Mouse (Mus musculus) neural tube, embryonic 13.5 days (tissue): ENCODE data around the gene Lum. TPM values are rescaled to one million over a fixed set of nuclear protein-coding genes. Genes with fewer than 3 reads are reported as not detected.
A peak's percentile ranks its signal among the peaks of the same experiment; 100 is the strongest.

Experiments used
- ATAC-seq: fragments of 200-750 bp; cut with Nextera tagmentation; 2 replicates; pipeline ENCODE4 v1.8.0; 2017; ENCODE audit warnings: low read depth, mild to moderate bottlenecking, moderate TSS enrichment, moderate library complexity
- H3K27ac ChIP-seq: fragments of 300-500 bp; sonication (generic); replicated peaks from 2 replicates; pipeline ENCODE4 v1.5.1; 2015; ENCODE audit warnings: moderate library complexity, mild to moderate bottlenecking, inconsistent platforms
- H3K27me3 ChIP-seq: fragments of 300-500 bp; sonication (generic); 2 replicates; pipeline ENCODE4 v1.6.1; 2015; ENCODE audit warnings: mild to moderate bottlenecking, inconsistent platforms
- H3K36me3 ChIP-seq: fragments of 300-500 bp; sonication (generic); 2 replicates; pipeline ENCODE4 v1.6.1; 2015; ENCODE audit warnings: mild to moderate bottlenecking, inconsistent platforms
- H3K4me1 ChIP-seq: fragments of 300-500 bp; sonication (generic); replicated peaks from 2 replicates; pipeline ENCODE4 v1.6.1; 2015; ENCODE audit warnings: inconsistent platforms
- H3K4me2 ChIP-seq: fragments of 300-500 bp; sonication (generic); 2 replicates; pipeline ENCODE4 v1.6.1; 2015; ENCODE audit warnings: inconsistent platforms, mild to moderate bottlenecking, moderate library complexity
- H3K4me3 ChIP-seq: fragments of 300-500 bp; sonication (generic); 2 replicates; pipeline ENCODE4 v1.5.1; 2015; ENCODE audit warnings: mild to moderate bottlenecking, inconsistent platforms
- H3K9ac ChIP-seq: fragments of 300-500 bp; sonication (generic); 2 replicates; pipeline ENCODE4 v1.6.1; 2015; ENCODE audit warnings: moderate library complexity, mild to moderate bottlenecking, inconsistent platforms
- H3K9me3 ChIP-seq: fragments of 300-500 bp; sonication (generic); 2 replicates; pipeline ENCODE4 v1.6.1; 2016; ENCODE audit warnings: inconsistent platforms
- WGBS: fragments of 180-500 bp; shearing (Covaris S2); methylation state at CpG from one replicate; pipeline ENCODE4 v1.1.7; 2015; 5-methylcytosine and 5-hydroxymethylcytosine counted together
- polyA plus RNA-seq: library from polyadenylated mRNA; unstranded; fragments of >200 nt; fragmentation: Nextera tagmentation; extraction: Ambion mirVana; gene quantifications from 2 replicates; pipeline ENCODE4 v1.2.1, GENCODE M21; 2015

Gene Lum
- 53.2 and 57.4 TPM in 2 replicates for polyA plus RNA-seq

- ATAC-seq = no peak
- Histone ChIP-seq H3K9me3 (no peaks in the 10 kb centered on the region), H3K27ac (no peak within 1 kb of the TSS), H3K27me3 (no peaks in the 10 kb centered on the region), H3K4me1 (no peaks in the 10 kb centered on the region), H3K4me2 (peak within 1 kb of the TSS; percentile 11; the same call in 1 of the 2 replicates), H3K9ac (no peak within 1 kb of the TSS), H3K36me3 (no peaks in the 10 kb centered on the region), H3K4me3 (no peak within 1 kb of the TSS)
- WGBS = 53% methylated on average over 10 of the region's 10 CpGs
Observed at GRCm38 (mm10) chr10:97564957-97565856, at the start of gene Lum. Lum (plus strand) TSS chr10:97565128.

GRCm38 (mm10) chr10:97523366-97523765 is 41.6 kb upstream of the Lum start:
- WGBS = 93% methylated on average over 3 of the region's 3 CpGs
- H3K4me2 ChIP-seq = no peak overlapping the region
- ATAC-seq = no peak

GRCm38 (mm10) chr10:97535697-97536096 is 29.2 kb upstream of the Lum start:
- no peak overlapping the region for H3K9ac ChIP-seq
- no peak for ATAC-seq
- no peak overlapping the region for H3K4me2 ChIP-seq
- H3K27ac ChIP-seq = no peak overlapping the region
- H3K4me3 ChIP-seq = no peak overlapping the region
- H3K27me3 ChIP-seq = no peaks in the 10 kb centered on the region
- H3K9me3 ChIP-seq = no peaks in the 10 kb centered on the region
- no peaks in the 10 kb centered on the region for H3K4me1 ChIP-seq
- WGBS = 85% methylated on average over 4 of the region's 4 CpGs
- no peaks in the 10 kb centered on the region for H3K36me3 ChIP-seq

More at GRCm38 (mm10) chr10:97523366-97523765, 41.6 kb upstream of the Lum start:
- Histone ChIP-seq H3K4me3 (no peak overlapping the region), H3K4me1 (no peaks in the 10 kb centered on the region), H3K9ac (no peak overlapping the region), H3K36me3 (no peaks in the 10 kb centered on the region), H3K27me3 (no peaks in the 10 kb centered on the region), H3K9me3 (no peaks in the 10 kb centered on the region), H3K27ac (no peak overlapping the region)

- no peak overlapping the region for H3K4me3 ChIP-seq
- H3K36me3 ChIP-seq = no peaks in the 10 kb centered on the region
- no peak overlapping the region for H3K9ac ChIP-seq
- no peak overlapping the region for H3K27ac ChIP-seq
- 83% methylated on average over 2 of the region's 2 CpGs for WGBS
- H3K9me3 ChIP-seq = no peaks in the 10 kb centered on the region
- no peak for ATAC-seq
- no peaks in the 10 kb centered on the region for H3K27me3 ChIP-seq
- H3K4me2 ChIP-seq = no peak overlapping the region
- no peaks in the 10 kb centered on the region for H3K4me1 ChIP-seq
Observed at GRCm38 (mm10) chr10:97536921-97537320, 28.0 kb upstream of the Lum start.

- no peak for ATAC-seq
- H3K9ac ChIP-seq = no peak overlapping the region
- no peak overlapping the region for H3K4me2 ChIP-seq
- H3K27ac ChIP-seq = no peak overlapping the region
- H3K27me3 ChIP-seq = no peaks in the 10 kb centered on the region
- no peaks in the 10 kb centered on the region for H3K36me3 ChIP-seq
- no peaks in the 10 kb centered on the region for H3K9me3 ChIP-seq
- 95% methylated on average over 4 of the region's 4 CpGs for WGBS
- no peaks in the 10 kb centered on the region for H3K4me1 ChIP-seq
- no peak overlapping the region for H3K4me3 ChIP-seq
Observed at GRCm38 (mm10) chr10:97538202-97538601, 26.7 kb upstream of the Lum start.

GRCm38 (mm10) chr10:97547740-97548139 is 17.2 kb upstream of the Lum start:
- Histone ChIP-seq H3K27me3 (no peaks in the 10 kb centered on the region), H3K4me1 (no peaks in the 10 kb centered on the region), H3K27ac (no peak overlapping the region), H3K9ac (no peak overlapping the region), H3K4me2 (no peak overlapping the region), H3K4me3 (no peak overlapping the region), H3K36me3 (no peaks in the 10 kb centered on the region), H3K9me3 (no peaks in the 10 kb centered on the region)
- ATAC-seq = no peak
- 95% methylated on average over 1 of the region's 1 CpGs for WGBS

GRCm38 (mm10) chr10:97567489-97568135 is 2.7 kb downstream of the Lum start:
- ATAC-seq = no peak
- Histone ChIP-seq H3K4me1 (no peaks in the 10 kb centered on the region), H3K36me3 (no peaks in the 10 kb centered on the region), H3K27ac (no peak overlapping the region), H3K4me3 (no peak overlapping the region), H3K4me2 (no peak overlapping the region), H3K9me3 (no peaks in the 10 kb centered on the region), H3K27me3 (no peaks in the 10 kb centered on the region), H3K9ac (no peak overlapping the region)
- WGBS = 59% methylated on average over 8 of the region's 8 CpGs

- Histone ChIP-seq H3K4me2 (no peak overlapping the region), H3K9me3 (no peaks in the 10 kb centered on the region), H3K4me1 (no peaks in the 10 kb centered on the region), H3K36me3 (no peaks in the 10 kb centered on the region), H3K9ac (no peak overlapping the region), H3K4me3 (no peak overlapping the region), H3K27me3 (no peaks in the 10 kb centered on the region), H3K27ac (no peak overlapping the region)
- whole genome bisulfite sequencing = 79% methylated on average over 4 of the region's 4 CpGs
- ATAC-seq = no peak
Observed at GRCm38 (mm10) chr10:97582543-97583231, 17.8 kb downstream of the Lum start.

GRCm38 (mm10) chr10:97584176-97584575 is 19.2 kb downstream of the Lum start:
- Histone ChIP-seq H3K36me3 (no peaks in the 10 kb centered on the region), H3K9ac (no peak overlapping the region), H3K9me3 (no peaks in the 10 kb centered on the region), H3K27me3 (no peaks in the 10 kb centered on the region), H3K27ac (no peak overlapping the region), H3K4me2 (no peak overlapping the region), H3K4me1 (no peaks in the 10 kb centered on the region), H3K4me3 (no peak overlapping the region)
- 58% methylated on average over 3 of the region's 3 CpGs for WGBS
- no peak for ATAC-seq

- Histone ChIP-seq H3K27me3 (no peaks in the 10 kb centered on the region), H3K9ac (no peak overlapping the region), H3K4me1 (no peaks in the 10 kb centered on the region), H3K27ac (no peak overlapping the region), H3K4me3 (no peak overlapping the region), H3K4me2 (no peak overlapping the region), H3K9me3 (no peaks in the 10 kb centered on the region), H3K36me3 (no peaks in the 10 kb centered on the region)
- ATAC-seq = no peak
- 88% methylated on average over 5 of the region's 5 CpGs for WGBS
Observed at GRCm38 (mm10) chr10:97587159-97587558, 22.2 kb downstream of the Lum start.

GRCm38 (mm10) chr10:97589574-97589973 is 24.6 kb downstream of the Lum start:
- WGBS = 86% methylated on average over 6 of the region's 6 CpGs
- Histone ChIP-seq H3K4me3 (no peak overlapping the region), H3K27ac (no peak overlapping the region), H3K27me3 (no peaks in the 10 kb centered on the region), H3K4me2 (no peak overlapping the region), H3K9me3 (no peaks in the 10 kb centered on the region), H3K4me1 (no peaks in the 10 kb centered on the region), H3K9ac (no peak overlapping the region), H3K36me3 (no peaks in the 10 kb centered on the region)
- ATAC-seq = no peak

- Histone ChIP-seq H3K4me2 (no peak overlapping the region), H3K9me3 (no peaks in the 10 kb centered on the region), H3K4me1 (no peaks in the 10 kb centered on the region), H3K27ac (no peak overlapping the region), H3K36me3 (no peaks in the 10 kb centered on the region), H3K27me3 (no peaks in the 10 kb centered on the region), H3K9ac (no peak overlapping the region), H3K4me3 (no peak overlapping the region)
- no peak for ATAC-seq
- 59% methylated on average over 3 of the region's 3 CpGs for WGBS
Observed at GRCm38 (mm10) chr10:97591036-97591435, 26.1 kb downstream of the Lum start.
